Mouse (Mus musculus): ENCODE measurements around the gene Armt1. TPM values are rescaled to one million over a fixed set of nuclear protein-coding genes. Genes with fewer than 3 reads are reported as not detected.

The Armt1 gene
- total and polyA plus RNA-seq, 3 experiments: 20.7 to 45.1 (median 32.1) TPM

GRCm38 (mm10) chr10:4491281-4491680 is 59.0 kb downstream of the Armt1 start:
- Histone ChIP-seq H3K27me3 (replicated peaks) (no peaks in the 10 kb centered on the region), H3K36me3 (replicated peaks in 1 of 2; ENCODE audit: control insufficient read depth in 1 of 2, insufficient read depth in 1 of 2, low read length in 1 of 2) (no peaks in the 10 kb centered on the region), H3K79me2 (replicated peaks; ENCODE audit: control insufficient read depth, extremely low read depth, insufficient read depth, poor library complexity, severe bottlenecking) (no peaks in the 10 kb centered on the region), H3K9me3 (replicated peaks; ENCODE audit: low read length) (no peaks in the 10 kb centered on the region), H3K4me3 (replicated peaks in 1 of 3; ENCODE audit: low read depth in 2 of 3, low read length in 2 of 3, poor library complexity in 1 of 3) (no peak overlapping the region), H3K4me2 (ENCODE audit: insufficient read depth, low read depth, poor library complexity, severe bottlenecking) (no peak overlapping the region), H3K9ac (ENCODE audit: insufficient read depth, low read depth) (no peak overlapping the region), H3K4me1 (ENCODE audit: control insufficient read depth in 1 of 2, insufficient read depth in 2 of 2) (peaks cover 4 to 10% of the 10 kb centered on the region in 2 experiments; a peak in 3 of 4 replicates), H3K27ac (ENCODE audit: insufficient read depth, low read depth) (no peak overlapping the region)
- TF ChIP-seq ETS1 (conservative IDR thresholded peaks at IDR 0.05; ENCODE audit: low read depth, low read length) (no peak), POLR2AphosphoS2 (IDR thresholded peaks at IDR 0.05; ENCODE audit: low read depth, low read length) (no peak), USF1 (IDR thresholded peaks at IDR 0.05; ENCODE audit: low read depth, low read length) (no peak), JUN (IDR thresholded peaks at IDR 0.05; ENCODE audit: insufficient read depth, low read depth, low read length) (no peak), HCFC1 (IDR thresholded peaks at IDR 0.05; ENCODE audit: low read depth, low read length) (no peak), CHD1 (IDR thresholded peaks at IDR 0.05; ENCODE audit: low read depth, low read length) (no peak), TCF12 (IDR thresholded peaks at IDR 0.05; ENCODE audit: low read depth, low read length) (no peak), SIN3A (IDR thresholded peaks at IDR 0.05; ENCODE audit: low read length) (no peak), NRF1 (IDR thresholded peaks at IDR 0.05; ENCODE audit: low read depth, low read length) (no peak), KAT2A (IDR thresholded peaks at IDR 0.05; ENCODE audit: insufficient replicate concordance, low read length) (no peak), MAX (IDR thresholded peaks at IDR 0.05; ENCODE audit: low read length) (no peak), ZC3H11A (IDR thresholded peaks at IDR 0.05; ENCODE audit: low read depth, low read length) (no peak), TBP (conservative IDR thresholded peaks at IDR 0.05; ENCODE audit: low read depth, low read length) (no peak), UBTF (IDR thresholded peaks at IDR 0.05; ENCODE audit: low read depth, low read length) (no peak)
- no peak for DNase-seq (ENCODE audit: extremely low read depth)
- dilution Hi-C loops (cut with MboI; ENCODE audit: extremely low pct_ligation_motif_present, extremely low pct_unique_long_range_greater_than_20kb, low sequenced_read_pairs) (no loop called here), in situ Hi-C loops (cut with MboI; ENCODE audit: low pct_ligation_motif_present, low pct_unique_long_range_greater_than_20kb, low sequenced_read_pairs) (no loop called here)

- Histone ChIP-seq H3K4me2 (ENCODE audit: insufficient read depth, low read depth, poor library complexity, severe bottlenecking) (no peak overlapping the region), H3K27ac (ENCODE audit: insufficient read depth, low read depth) (no peak overlapping the region), H3K36me3 (replicated peaks in 1 of 2; ENCODE audit: control insufficient read depth in 1 of 2, insufficient read depth in 1 of 2, low read length in 1 of 2) (no peaks in the 10 kb centered on the region), H3K4me1 (ENCODE audit: control insufficient read depth in 1 of 2, insufficient read depth in 2 of 2) (peaks cover 4 to 14% of the 10 kb centered on the region in 2 experiments; a peak in 3 of 4 replicates), H3K9ac (ENCODE audit: insufficient read depth, low read depth) (no peak overlapping the region), H3K9me3 (replicated peaks; ENCODE audit: low read length) (no peaks in the 10 kb centered on the region), H3K27me3 (replicated peaks) (no peaks in the 10 kb centered on the region), H3K4me3 (replicated peaks in 1 of 3; ENCODE audit: low read depth in 2 of 3, low read length in 2 of 3, poor library complexity in 1 of 3) (no peak overlapping the region), H3K79me2 (replicated peaks; ENCODE audit: control insufficient read depth, extremely low read depth, insufficient read depth, poor library complexity, severe bottlenecking) (no peaks in the 10 kb centered on the region)
- dilution Hi-C loops (cut with MboI; ENCODE audit: extremely low pct_ligation_motif_present, extremely low pct_unique_long_range_greater_than_20kb, low sequenced_read_pairs) (no loop called here), in situ Hi-C loops (cut with MboI; ENCODE audit: low pct_ligation_motif_present, low pct_unique_long_range_greater_than_20kb, low sequenced_read_pairs) (no loop called here)
- no peak for TF ChIP-seq MAFK (IDR thresholded peaks at IDR 0.05; ENCODE audit: insufficient replicate concordance, low read length)
- no peak for TF ChIP-seq E2F4 (IDR thresholded peaks at IDR 0.05; ENCODE audit: insufficient replicate concordance, low read depth, low read length)
- TF ChIP-seq KAT2A (IDR thresholded peaks at IDR 0.05; ENCODE audit: insufficient replicate concordance, low read length): no peak
- no peak for TF ChIP-seq ELF1 (IDR thresholded peaks at IDR 0.05; ENCODE audit: low read depth, low read length)
- no peak for TF ChIP-seq RCOR1 (conservative IDR thresholded peaks at IDR 0.05; ENCODE audit: low read depth, low read length)
- TF ChIP-seq ETS1 (conservative IDR thresholded peaks at IDR 0.05; ENCODE audit: low read depth, low read length): no peak
- no peak for TF ChIP-seq NRF1 (IDR thresholded peaks at IDR 0.05; ENCODE audit: low read depth, low read length)
- TF ChIP-seq HCFC1 (IDR thresholded peaks at IDR 0.05; ENCODE audit: low read depth, low read length): no peak
- no peak for TF ChIP-seq ZC3H11A (IDR thresholded peaks at IDR 0.05; ENCODE audit: low read depth, low read length)
- TF ChIP-seq MEF2A (IDR thresholded peaks at IDR 0.05; ENCODE audit: borderline replicate concordance, low read depth, low read length): no peak
- TF ChIP-seq SIN3A (IDR thresholded peaks at IDR 0.05; ENCODE audit: low read length): no peak
- TF ChIP-seq MYC (IDR thresholded peaks at IDR 0.05; ENCODE audit: low read depth, low read length): no peak
- TF ChIP-seq JUND (conservative IDR thresholded peaks at IDR 0.05; ENCODE audit: low read depth, low read length): no peak
- no peak for TF ChIP-seq TCF12 (IDR thresholded peaks at IDR 0.05; ENCODE audit: low read depth, low read length)
- no peak for TF ChIP-seq USF2 (conservative IDR thresholded peaks at IDR 0.05; ENCODE audit: low read depth, low read length)
- no peak for TF ChIP-seq ZNF384 (IDR thresholded peaks at IDR 0.05; ENCODE audit: low read depth, low read length)
- no peak for TF ChIP-seq EP300 (IDR thresholded peaks at IDR 0.05; ENCODE audit: low read length)
- TF ChIP-seq ZKSCAN1 (IDR thresholded peaks at IDR 0.05; ENCODE audit: borderline replicate concordance, low read depth, low read length): no peak
- no peak for TF ChIP-seq ZMIZ1 (IDR thresholded peaks at IDR 0.05; ENCODE audit: low read depth, low read length)
- no peak for TF ChIP-seq TBP (conservative IDR thresholded peaks at IDR 0.05; ENCODE audit: low read depth, low read length)
- no peak for DNase-seq (ENCODE audit: extremely low read depth)
Measured at GRCm38 (mm10) chr10:4492045-4492444, 59.8 kb downstream of the Armt1 start.
